Mouse (Mus musculus) midbrain, embryonic 16.5 days (tissue): ENCODE data around the gene Vmn1r171. TPM values are rescaled to one million over a fixed set of nuclear protein-coding genes. Genes with fewer than 3 reads are reported as not detected.
"Not testable (repeated sequence)": the region's sequence is repeated elsewhere in the genome, so short reads cannot be mapped to it uniquely, and the experiment has no call there.

Experiments
- ATAC-seq: fragments of 200-750 bp; cut with Nextera tagmentation; 2 replicates; pipeline ENCODE4 v1.8.0; 2017; ENCODE audit warnings: moderate TSS enrichment
- H3K27ac ChIP-seq: fragments of 300-500 bp; sonication (generic); 2 replicates; pipeline ENCODE4 v1.5.1; 2014; ENCODE audit warnings: mild to moderate bottlenecking, low read length, mixed read lengths
- H3K27me3 ChIP-seq: fragments of 300-500 bp; sonication (generic); 2 replicates; pipeline ENCODE4 v1.6.1; 2014; ENCODE audit warnings: low read depth, low read length, mixed read lengths; ENCODE audit not compliant: control insufficient read depth, insufficient read depth
- H3K36me3 ChIP-seq: fragments of 300-500 bp; sonication (generic); 2 replicates; pipeline ENCODE4 v1.6.1; 2014; ENCODE audit warnings: mild to moderate bottlenecking, low read length, moderate library complexity, mixed read lengths; ENCODE audit not compliant: control insufficient read depth, insufficient read depth
- H3K4me1 ChIP-seq: fragments of 300-500 bp; sonication (generic); 2 replicates; pipeline ENCODE4 v1.6.1; 2014; ENCODE audit warnings: mild to moderate bottlenecking, low read length, mixed read lengths; ENCODE audit not compliant: control insufficient read depth, insufficient read depth
- H3K4me2 ChIP-seq: fragments of 300-500 bp; sonication (generic); 2 replicates; pipeline ENCODE4 v1.6.1; 2014; ENCODE audit warnings: mild to moderate bottlenecking, low read length, mixed read lengths
- H3K4me3 ChIP-seq: fragments of 300-500 bp; sonication (generic); 2 replicates; pipeline ENCODE4 v1.5.1; 2014; ENCODE audit warnings: low read depth, mild to moderate bottlenecking, low read length, moderate library complexity, mixed read lengths
- H3K9ac ChIP-seq: fragments of 300-500 bp; sonication (generic); 2 replicates; pipeline ENCODE4 v1.6.1; 2014; ENCODE audit warnings: low read depth, low read length, mixed read lengths
- H3K9me3 ChIP-seq: fragments of 300-500 bp; sonication (generic); replicated peaks from 2 replicates; pipeline ENCODE4 v1.6.1; 2014; ENCODE audit warnings: mild to moderate bottlenecking, low read length, mixed read lengths; ENCODE audit not compliant: control insufficient read depth, poor library complexity, severe bottlenecking
- WGBS: fragments of 180-500 bp; shearing (Covaris S2); extraction: QIAGEN DNeasy Blood & Tissue Kit; methylation state at CpG from one replicate; pipeline ENCODE4 v1.1.7; 2014; 5-methylcytosine and 5-hydroxymethylcytosine counted together
- polyA plus RNA-seq: library from polyadenylated mRNA; unstranded; fragments of >200 nt; fragmentation: Nextera tagmentation; extraction: Ambion mirVana; gene quantifications from 2 replicates; pipeline ENCODE4 v1.2.1, GENCODE M21; 2015

The Vmn1r171 gene
- not detected in 2 replicates for polyA plus RNA-seq

GRCm38 (mm10) chr7:23630422-23630821 lies at the start of gene Vmn1r171:
TSS of gene Vmn1r171 (plus strand) at chr7:23630722.
- Histone ChIP-seq H3K9me3 (peaks cover 11% of the 10 kb centered on the region), H3K9ac (no peak within 1 kb of the TSS), H3K36me3 (no peaks in the 10 kb centered on the region), H3K27ac (no peak within 1 kb of the TSS), H3K27me3 (no peaks in the 10 kb centered on the region), H3K4me3 (no peak within 1 kb of the TSS), H3K4me2 (no peak within 1 kb of the TSS), H3K4me1 (no peaks in the 10 kb centered on the region)
- ATAC-seq = no peak

- 37% methylated on average over 1 of the region's 1 CpGs for WGBS
- not testable (repeated sequence) for H3K4me3 ChIP-seq, H3K4me1 ChIP-seq, H3K9ac ChIP-seq, H3K36me3 ChIP-seq, H3K27ac ChIP-seq, ATAC-seq, H3K4me2 ChIP-seq, H3K9me3 ChIP-seq, H3K27me3 ChIP-seq
Measured at GRCm38 (mm10) chr7:23605875-23606274, 24.6 kb upstream of the Vmn1r171 start, which contains the start of gene Vmn1r170. TSS of gene Vmn1r170 (plus strand) at chr7:23606175.

- Histone ChIP-seq H3K9me3 (peaks cover 3% of the 10 kb centered on the region; the same call in 1 of the 2 replicates), H3K27me3 (no peaks in the 10 kb centered on the region), H3K4me1 (no peaks in the 10 kb centered on the region), H3K4me3 (no peak within 1 kb of the TSS), H3K4me2 (no peak within 1 kb of the TSS), H3K36me3 (no peaks in the 10 kb centered on the region), H3K9ac (no peak within 1 kb of the TSS), H3K27ac (no peak within 1 kb of the TSS)
- ATAC-seq = no peak
- WGBS = 67% methylated on average over 2 of the region's 2 CpGs
Measured at GRCm38 (mm10) chr7:23658016-23658415, 27.5 kb downstream of the Vmn1r171 start, which contains the start of gene Vmn1r172. TSS of gene Vmn1r172 (plus strand) at chr7:23658316.

Other genes with a start within 250 kb of the Vmn1r171 start
- gene Nlrp5, start 244.8 kb upstream of the Vmn1r171 start, polyA plus RNA-seq = not detected in 2 replicates
- not detected in 2 replicates for gene Vmn1r167, start 123.5 kb upstream of the Vmn1r171 start, polyA plus RNA-seq
- gene Vmn1r168, start 91.0 kb upstream of the Vmn1r171 start, polyA plus RNA-seq = not detected in 2 replicates
- not detected in 2 replicates for gene Vmn1r169, start 55.2 kb upstream of the Vmn1r171 start, polyA plus RNA-seq
- not detected in 2 replicates for gene Vmn1r170, start 24.5 kb upstream of the Vmn1r171 start, polyA plus RNA-seq
- gene Vmn1r172, start 27.6 kb downstream of the Vmn1r171 start, polyA plus RNA-seq = not detected in 2 replicates
- not detected in 2 replicates for gene Vmn1r173, start 70.0 kb downstream of the Vmn1r171 start, polyA plus RNA-seq
- not detected in 2 replicates for gene Vmn1r174, start 121.5 kb downstream of the Vmn1r171 start, polyA plus RNA-seq
- gene Vmn1r175, start 179.9 kb downstream of the Vmn1r171 start, polyA plus RNA-seq = not detected in 2 replicates
- not detected in 2 replicates for gene Vmn1r176, start 206.7 kb downstream of the Vmn1r171 start, polyA plus RNA-seq
- not detected in 2 replicates for gene Vmn1r177, start 235.7 kb downstream of the Vmn1r171 start, polyA plus RNA-seq